Mouse (Mus musculus): ENCODE results near the gene Gdpgp1.

Gdpgp1 gene

GRCm38 (mm10) chr7:80280998-80281397, 48.3 kb downstream of the Gdpgp1 start:
- DNase-seq = no peak

- DNase-seq = no peak
Measured at GRCm38 (mm10) chr7:80281646-80282045, 49.0 kb downstream of the Gdpgp1 start.

- DNase-seq = no peak
Measured at GRCm38 (mm10) chr7:80283226-80283918, 50.7 kb downstream of the Gdpgp1 start.

DNA sequence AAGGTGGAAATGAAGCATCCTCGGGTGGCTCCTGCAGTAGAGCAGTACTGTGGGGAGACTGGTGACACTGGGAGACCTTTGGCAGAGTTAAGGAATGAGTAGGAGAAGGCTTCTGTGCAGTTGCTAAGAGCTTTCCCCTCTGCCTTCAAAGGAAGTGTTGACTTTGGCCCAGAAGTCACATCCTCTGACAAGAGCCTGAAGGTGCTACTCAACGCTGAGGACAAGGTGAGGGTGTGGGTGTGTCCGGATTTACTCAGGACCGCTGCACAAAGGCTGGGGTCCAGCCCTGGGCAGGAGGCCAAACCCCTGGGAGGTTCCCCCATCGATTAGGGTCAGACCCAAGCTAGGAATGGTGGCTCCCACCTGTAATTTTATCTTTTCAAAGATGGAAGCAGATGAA, 51.7 kb downstream of the Gdpgp1 start:
- no peak for DNase-seq

DNA sequence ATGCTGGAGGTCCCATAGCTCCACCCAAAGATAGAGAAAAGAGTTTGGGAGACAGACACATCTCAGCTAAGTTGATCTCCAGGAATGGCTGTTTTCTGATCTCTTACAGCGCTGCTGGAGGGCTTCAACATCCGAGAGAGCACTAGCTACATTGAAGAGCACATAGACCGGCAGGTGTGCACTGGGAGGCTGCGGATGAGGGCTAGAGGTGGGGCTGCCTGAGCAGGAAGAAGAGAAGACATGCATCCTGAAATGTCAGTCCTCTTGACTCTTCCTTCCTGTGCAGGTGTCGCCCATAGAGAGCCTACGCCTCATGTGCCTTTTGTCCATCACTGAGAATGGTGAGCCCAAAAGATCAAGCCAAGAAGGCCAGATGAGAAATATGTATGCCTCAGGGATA, 53.1 kb downstream of the Gdpgp1 start:
- no peak for DNase-seq

- no peak for DNase-seq
Measured at GRCm38 (mm10) chr7:80287736-80288135, 55.1 kb downstream of the Gdpgp1 start.

Data from kidney, postnatal 25 days (tissue).